Mouse (Mus musculus): Measurements from ENCODE around the gene Dpp6. TPM values are rescaled to one million over a fixed set of nuclear protein-coding genes. Genes with fewer than 3 reads are reported as not detected.

Dpp6 gene
- polyA plus RNA-seq, 1 experiment from 2014 or later = 1.0 TPM

GRCm38 (mm10) chr5:27417398-27417797 lies 600.4 kb downstream of the Dpp6 start:
- H3K9ac ChIP-seq (ENCODE audit: low read length) = no peak overlapping the region
- H3K27ac ChIP-seq (replicated peaks) = no peak overlapping the region
- ATAC-seq (ENCODE audit: low FRiP score, low TSS enrichment) = no peak
- no peaks in the 10 kb centered on the region for H3K36me3 ChIP-seq (ENCODE audit: control insufficient read depth, insufficient read depth, low read length)
- H3K9me3 ChIP-seq (ENCODE audit: control insufficient read depth, low read length) = no peaks in the 10 kb centered on the region
- DNase-seq (ENCODE audit: low spot score) = no peak
- H3K4me2 ChIP-seq (replicated peaks; ENCODE audit: low read depth) = no peak overlapping the region
- no peaks in the 10 kb centered on the region for H3K27me3 ChIP-seq (ENCODE audit: control insufficient read depth, insufficient read depth, low read length)
- TF ChIP-seq CTCF (IDR thresholded peaks at IDR 0.05; ENCODE audit: low read depth) (no peak), EP300 (optimal IDR thresholded peaks at IDR 0.05) (no peak)
- no peaks in the 10 kb centered on the region for H3K4me1 ChIP-seq (replicated peaks; ENCODE audit: control insufficient read depth, insufficient read depth)
- 59% methylated on average over 7 of the region's 7 CpGs for WGBS
- no peak overlapping the region for H3K4me3 ChIP-seq (ENCODE audit: low read depth, low read length)

GRCm38 (mm10) chr5:27418856-27419255 lies 601.9 kb downstream of the Dpp6 start:
- Histone ChIP-seq H3K4me1 (replicated peaks; ENCODE audit: control insufficient read depth, insufficient read depth) (no peaks in the 10 kb centered on the region), H3K4me3 (ENCODE audit: low read depth, low read length) (no peak overlapping the region), H3K27me3 (ENCODE audit: control insufficient read depth, insufficient read depth, low read length) (no peaks in the 10 kb centered on the region), H3K27ac (replicated peaks) (no peak overlapping the region), H3K9ac (ENCODE audit: low read length) (no peak overlapping the region), H3K9me3 (ENCODE audit: control insufficient read depth, low read length) (no peaks in the 10 kb centered on the region), H3K36me3 (ENCODE audit: control insufficient read depth, insufficient read depth, low read length) (no peaks in the 10 kb centered on the region), H3K4me2 (replicated peaks; ENCODE audit: low read depth) (no peak overlapping the region)
- WGBS = 83% methylated on average over 1 of the region's 1 CpGs
- no peak for TF ChIP-seq CTCF (IDR thresholded peaks at IDR 0.05; ENCODE audit: low read depth)
- no peak for TF ChIP-seq EP300 (optimal IDR thresholded peaks at IDR 0.05)
- DNase-seq (ENCODE audit: low spot score) = no peak
- ATAC-seq (ENCODE audit: low FRiP score, low TSS enrichment) = no peak

- no peak for DNase-seq (ENCODE audit: low spot score)
- no peaks in the 10 kb centered on the region for H3K36me3 ChIP-seq (ENCODE audit: control insufficient read depth, insufficient read depth, low read length)
- H3K4me3 ChIP-seq (ENCODE audit: low read depth, low read length) = no peak overlapping the region
- H3K4me2 ChIP-seq (replicated peaks; ENCODE audit: low read depth) = no peak overlapping the region
- no peak overlapping the region for H3K27ac ChIP-seq (replicated peaks)
- no peak overlapping the region for H3K9ac ChIP-seq (ENCODE audit: low read length)
- no peaks in the 10 kb centered on the region for H3K9me3 ChIP-seq (ENCODE audit: control insufficient read depth, low read length)
- no peaks in the 10 kb centered on the region for H3K4me1 ChIP-seq (replicated peaks; ENCODE audit: control insufficient read depth, insufficient read depth)
- no peaks in the 10 kb centered on the region for H3K27me3 ChIP-seq (ENCODE audit: control insufficient read depth, insufficient read depth, low read length)
- no peak for TF ChIP-seq CTCF (IDR thresholded peaks at IDR 0.05; ENCODE audit: low read depth)
- TF ChIP-seq EP300 (optimal IDR thresholded peaks at IDR 0.05) = no peak
- no peak for ATAC-seq (ENCODE audit: low FRiP score, low TSS enrichment)
- 57% methylated on average over 4 of the region's 4 CpGs for WGBS
These were observed 604.2 kb downstream of the Dpp6 start for GRCm38 (mm10) chr5:27421090-27421635.

GRCm38 (mm10) chr5:27423766-27424165 lies 606.8 kb downstream of the Dpp6 start:
- Histone ChIP-seq H3K36me3 (ENCODE audit: control insufficient read depth, insufficient read depth, low read length) (no peaks in the 10 kb centered on the region), H3K9ac (ENCODE audit: low read length) (no peak overlapping the region), H3K4me3 (ENCODE audit: low read depth, low read length) (no peak overlapping the region), H3K4me2 (replicated peaks; ENCODE audit: low read depth) (no peak overlapping the region), H3K4me1 (replicated peaks; ENCODE audit: control insufficient read depth, insufficient read depth) (no peaks in the 10 kb centered on the region), H3K27me3 (ENCODE audit: control insufficient read depth, insufficient read depth, low read length) (no peaks in the 10 kb centered on the region), H3K27ac (replicated peaks) (no peak overlapping the region), H3K9me3 (ENCODE audit: control insufficient read depth, low read length) (no peaks in the 10 kb centered on the region)
- no peak for TF ChIP-seq CTCF (IDR thresholded peaks at IDR 0.05; ENCODE audit: low read depth)
- TF ChIP-seq EP300 (optimal IDR thresholded peaks at IDR 0.05) = no peak
- no peak for ATAC-seq (ENCODE audit: low FRiP score, low TSS enrichment)
- 75% methylated on average over 3 of the region's 3 CpGs for WGBS
- DNase-seq (ENCODE audit: low spot score) = no peak

- ATAC-seq (ENCODE audit: low FRiP score, low TSS enrichment) (no peak), DNase-seq (ENCODE audit: low spot score) (no peak)
- H3K9ac ChIP-seq (ENCODE audit: low read length) = no peak overlapping the region
- H3K27me3 ChIP-seq (ENCODE audit: control insufficient read depth, insufficient read depth, low read length) = no peaks in the 10 kb centered on the region
- H3K9me3 ChIP-seq (ENCODE audit: control insufficient read depth, low read length) = no peaks in the 10 kb centered on the region
- H3K4me3 ChIP-seq (ENCODE audit: low read depth, low read length) = no peak overlapping the region
- no peak overlapping the region for H3K27ac ChIP-seq (replicated peaks)
- H3K4me2 ChIP-seq (replicated peaks; ENCODE audit: low read depth) = no peak overlapping the region
- TF ChIP-seq EP300 (optimal IDR thresholded peaks at IDR 0.05) = no peak
- TF ChIP-seq CTCF (IDR thresholded peaks at IDR 0.05; ENCODE audit: low read depth) = no peak
- WGBS = 66% methylated on average over 3 of the region's 3 CpGs
- no peaks in the 10 kb centered on the region for H3K4me1 ChIP-seq (replicated peaks; ENCODE audit: control insufficient read depth, insufficient read depth)
- no peaks in the 10 kb centered on the region for H3K36me3 ChIP-seq (ENCODE audit: control insufficient read depth, insufficient read depth, low read length)
These were observed 607.6 kb downstream of the Dpp6 start for GRCm38 (mm10) chr5:27424484-27425080.

- ATAC-seq (ENCODE audit: low FRiP score, low TSS enrichment) (no peak), DNase-seq (ENCODE audit: low spot score) (no peak)
- TF ChIP-seq EP300 (optimal IDR thresholded peaks at IDR 0.05) = no peak
- TF ChIP-seq CTCF (IDR thresholded peaks at IDR 0.05; ENCODE audit: low read depth) = no peak
- Histone ChIP-seq H3K27ac (replicated peaks) (no peak overlapping the region), H3K4me3 (ENCODE audit: low read depth, low read length) (no peak overlapping the region), H3K27me3 (ENCODE audit: control insufficient read depth, insufficient read depth, low read length) (no peaks in the 10 kb centered on the region), H3K4me2 (replicated peaks; ENCODE audit: low read depth) (no peak overlapping the region), H3K36me3 (ENCODE audit: control insufficient read depth, insufficient read depth, low read length) (no peaks in the 10 kb centered on the region), H3K9me3 (ENCODE audit: control insufficient read depth, low read length) (no peaks in the 10 kb centered on the region), H3K4me1 (replicated peaks; ENCODE audit: control insufficient read depth, insufficient read depth) (no peaks in the 10 kb centered on the region), H3K9ac (ENCODE audit: low read length) (no peak overlapping the region)
- 83% methylated on average over 1 of the region's 1 CpGs for WGBS
These were observed 609.2 kb downstream of the Dpp6 start for GRCm38 (mm10) chr5:27426200-27426599.
